Mouse (Mus musculus) embryonic fibroblast, embryonic 13.5 days (primary cell): ENCODE results near the gene Wfdc3.

Experiments used
- CTCF ChIP-seq: IDR thresholded peaks from 2 replicates; pipeline ENCODE4 v1.5.1; 2011; ENCODE audit warnings: mild to moderate bottlenecking, control low read depth, low read length, moderate library complexity, borderline replicate concordance; ENCODE audit not compliant: insufficient read depth
- POLR2A ChIP-seq: IDR thresholded peaks from 2 replicates; pipeline ENCODE4 v1.6.1; 2011; ENCODE audit warnings: low read depth, mild to moderate bottlenecking, control low read depth, low read length, moderate library complexity

DNA sequence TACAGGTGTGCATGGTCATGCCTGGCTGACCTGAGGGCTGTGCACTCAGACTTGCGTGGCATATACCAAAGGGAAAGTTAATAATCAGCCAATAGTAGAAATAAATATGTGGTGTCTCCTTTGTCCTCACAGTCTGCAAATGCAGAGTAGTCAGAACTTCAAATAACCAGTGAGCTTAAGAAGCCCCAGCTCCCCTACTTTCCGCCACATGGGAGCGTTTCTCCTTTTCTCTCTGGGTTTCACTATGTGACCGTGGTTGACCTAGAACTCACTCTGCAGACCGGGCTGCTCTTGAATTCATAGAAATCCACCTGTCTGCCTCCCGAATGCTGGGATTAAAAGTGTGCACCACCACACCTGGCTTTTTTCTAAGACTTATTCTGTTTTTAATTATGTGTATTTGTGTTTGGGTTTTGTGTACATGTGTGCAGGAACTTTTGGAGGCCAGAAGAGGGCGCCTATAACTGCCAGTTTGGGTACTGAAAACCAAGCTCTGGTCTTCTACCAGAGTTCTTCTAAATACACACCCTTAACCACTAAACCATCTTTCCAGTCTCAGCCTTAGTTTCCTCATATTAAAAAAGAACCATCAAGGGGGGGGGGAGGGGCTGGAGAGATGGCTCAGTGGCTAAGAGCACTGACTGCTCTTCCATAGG is 38.3 kb upstream of the Wfdc3 start:
- TF ChIP-seq CTCF (no peak), POLR2A (no peak)
